Mouse (Mus musculus): Measurements from ENCODE around the gene Ints5.

Ints5 gene

GRCm38 (mm10) chr19:8929224-8930088 is 36.7 kb downstream of the Ints5 start, which contains the start of the genes Rom1 and Eml3:
Rom1 (minus strand) TSS chr19:8929356.
Eml3 (plus strand) TSS chr19:8929552.
- DNase-seq: peak; percentile 85

- no peak for DNase-seq
Measured at GRCm38 (mm10) chr19:8930117-8930516, 37.3 kb downstream of the Ints5 start.

GRCm38 (mm10) chr19:8930771-8931170 is 38.0 kb downstream of the Ints5 start:
- DNase-seq: no peak

GRCm38 (mm10) chr19:8936736-8937135 is 43.9 kb downstream of the Ints5 start:
- no peak for DNase-seq

DNA sequence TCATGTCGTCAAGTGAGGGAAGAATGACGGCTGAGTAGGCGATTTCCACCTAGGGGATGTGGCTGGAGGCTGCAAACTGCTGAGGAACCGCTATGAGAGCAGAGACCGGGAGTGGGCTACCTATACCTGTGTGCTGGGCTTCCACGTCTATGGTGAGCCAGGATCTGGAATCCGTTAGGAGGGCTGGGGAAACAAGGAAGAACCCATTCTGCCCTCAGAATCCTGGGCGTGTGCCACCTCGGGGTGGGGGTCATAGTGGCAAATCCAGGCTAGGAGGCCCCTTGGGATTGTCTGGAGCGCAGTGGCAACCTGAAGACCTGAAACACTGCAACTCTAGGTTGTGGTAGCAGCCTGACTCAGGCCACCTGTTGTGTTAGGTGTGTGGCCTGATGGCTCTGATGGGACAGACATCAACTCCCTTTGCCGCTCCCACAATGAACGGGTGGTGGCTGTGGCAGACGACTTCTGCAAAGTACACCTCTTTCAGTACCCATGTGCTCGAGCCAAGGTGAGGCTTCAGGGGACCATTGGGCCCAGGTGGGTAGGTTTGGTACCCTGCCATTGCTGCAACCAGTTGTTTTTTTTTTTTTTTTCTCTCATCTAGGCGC is 47.8 kb downstream of the Ints5 start:
- peak; percentile 39 to 50 for DNase-seq

GRCm38 (mm10) chr19:8941136-8941514 is 48.3 kb downstream of the Ints5 start:
- peak in 1 of 2 experiments; percentile 37 for DNase-seq

- peak; percentile 99 to 100 for DNase-seq
Measured at GRCm38 (mm10) chr19:8941515-8942217, 48.9 kb downstream of the Ints5 start, which contains the start of gene Mta2. Mta2 (plus strand) TSS chr19:8941875.

DNA sequence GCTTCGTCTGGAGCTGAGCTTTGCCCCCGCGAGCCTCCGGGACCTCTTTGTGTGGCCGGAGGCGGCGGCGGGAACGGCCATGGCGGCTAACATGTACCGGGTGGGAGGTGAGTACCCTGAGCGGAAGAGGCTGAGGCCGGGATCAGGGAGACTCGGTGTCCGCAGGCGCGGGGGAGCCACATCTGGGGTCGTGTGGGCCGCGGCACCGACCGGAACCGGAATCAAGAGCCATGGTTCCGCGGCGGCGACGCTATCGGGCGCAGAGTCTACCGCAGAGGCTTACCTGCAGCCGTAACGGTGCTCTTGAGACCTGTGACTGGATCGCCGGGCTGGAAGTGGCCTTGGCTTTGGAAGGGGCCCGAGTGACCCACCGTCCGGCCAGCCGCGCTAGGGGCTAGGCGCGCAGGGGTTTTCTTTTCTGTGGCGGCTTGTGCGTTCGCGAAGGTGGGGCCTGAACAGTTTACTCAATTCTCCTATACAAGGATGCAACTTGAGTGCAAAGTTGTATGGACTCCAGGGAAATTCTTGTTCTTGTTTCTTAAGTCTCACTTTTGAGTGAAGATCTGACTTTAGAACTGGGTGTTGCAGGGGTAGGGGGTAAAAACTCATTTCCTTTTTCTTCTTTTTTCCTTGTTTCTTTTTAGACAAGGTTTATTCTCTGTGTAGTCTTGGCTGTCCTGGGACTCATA is 49.6 kb downstream of the Ints5 start:
- no peak for DNase-seq

DNA sequence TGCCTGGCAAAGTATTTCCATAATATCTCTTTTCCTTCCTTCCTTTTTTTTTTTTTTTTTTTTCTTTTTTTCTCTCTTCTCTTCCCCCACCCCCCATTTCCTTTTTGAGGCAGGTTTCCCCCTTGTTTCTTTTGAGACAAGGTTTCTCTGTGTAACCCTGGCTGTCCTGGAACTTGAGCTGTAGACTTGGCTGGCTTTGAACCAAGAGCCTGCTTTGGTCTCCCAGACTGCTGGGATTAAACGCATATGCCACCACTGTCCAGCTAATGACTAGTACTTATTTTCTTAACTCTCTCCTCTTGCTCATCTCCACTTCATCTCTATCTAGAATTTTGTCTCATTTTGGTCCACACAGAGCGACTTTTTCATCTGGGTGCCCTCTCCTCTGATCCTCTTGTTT is 50.2 kb downstream of the Ints5 start:
- no peak for DNase-seq

DNA sequence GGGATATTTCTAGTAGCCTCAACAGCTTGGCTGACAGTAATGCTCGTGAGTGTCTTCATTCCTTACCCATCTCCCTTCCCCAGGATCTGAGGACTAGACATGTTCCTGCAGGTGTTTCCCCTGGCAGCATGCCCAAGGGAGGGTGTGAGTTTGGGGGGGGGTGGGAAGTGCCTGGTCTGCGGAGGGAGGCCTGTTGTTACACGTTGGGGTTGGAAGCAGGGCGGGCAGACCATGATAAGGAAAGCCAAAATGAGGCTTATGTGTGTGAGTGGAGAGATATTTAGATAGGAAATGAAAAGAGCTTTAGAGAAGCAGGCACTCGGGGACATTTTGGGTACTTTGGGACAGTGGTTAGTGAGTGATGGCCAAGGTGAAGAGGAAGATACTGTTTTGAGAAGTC is 51.3 kb downstream of the Ints5 start:
- DNase-seq: peak in 1 of 2 experiments; percentile 21

- DNase-seq: peak; percentile 81 to 86
Measured at GRCm38 (mm10) chr19:8944750-8945149, 51.9 kb downstream of the Ints5 start.

DNA sequence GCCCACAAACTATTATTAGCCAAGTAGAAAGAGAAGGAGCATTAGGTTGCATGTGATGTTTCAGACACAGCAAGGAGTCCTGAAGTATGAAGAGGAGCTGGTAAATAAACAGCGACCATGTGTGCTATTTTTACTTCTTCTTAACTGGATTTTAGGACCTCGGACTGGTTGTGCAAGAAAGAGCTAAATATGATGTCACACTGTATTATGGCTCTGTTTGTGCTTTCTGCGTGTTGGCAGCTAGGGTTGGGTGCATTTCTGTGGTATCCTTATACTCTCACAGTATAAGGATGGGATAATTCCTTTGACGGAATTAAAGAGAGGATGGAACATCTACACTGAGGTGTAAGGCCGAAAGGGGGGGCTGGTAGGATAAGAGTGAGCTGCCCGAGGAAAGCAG is 52.4 kb downstream of the Ints5 start:
- no peak for DNase-seq

- DNase-seq: no peak
Measured at GRCm38 (mm10) chr19:8946929-8947328, 54.1 kb downstream of the Ints5 start.
